Mouse (Mus musculus) liver, adult 2 months (tissue): ENCODE measurements around the gene Ldah. TPM values are rescaled to one million over a fixed set of nuclear protein-coding genes. Genes with fewer than 3 reads are reported as not detected.

Experiments used
- DNase-seq: peaks from one replicate; pipeline ENCODE4 v3.0.0-alpha.2; 2011; ENCODE audit warnings: low read depth, low spot score; ENCODE audit errors: extremely low read depth
- H3K27ac ChIP-seq: fragments of 200-500 bp; replicated peaks from 2 replicates; pipeline ENCODE4 v1.5.1; 2012; ENCODE audit warnings: low read depth, mild to moderate bottlenecking, control low read depth, inconsistent platforms, low read length; ENCODE audit not compliant: insufficient read depth
- H3K27me3 ChIP-seq: fragments of 200-500 bp; 2 replicates; pipeline ENCODE4 v1.6.1; 2012; ENCODE audit warnings: mild to moderate bottlenecking, moderate library complexity, low read length, inconsistent platforms; ENCODE audit not compliant: control insufficient read depth, insufficient read depth
- H3K36me3 ChIP-seq: fragments of 200-500 bp; 2 replicates; pipeline ENCODE4 v1.6.1; 2012; ENCODE audit warnings: low read length, inconsistent platforms; ENCODE audit not compliant: control insufficient read depth, insufficient read depth
- H3K4me1 ChIP-seq: fragments of 200-500 bp; 2 replicates; pipeline ENCODE4 v1.6.1; 2011; ENCODE audit warnings: low read length; ENCODE audit not compliant: control insufficient read depth, insufficient read depth
- H3K4me3 ChIP-seq: fragments of 200-500 bp; 2 replicates; pipeline ENCODE4 v1.5.1; 2011; ENCODE audit warnings: low read depth, mild to moderate bottlenecking, control low read depth, low read length, moderate library complexity; ENCODE audit not compliant: insufficient read depth
- H3K79me2 ChIP-seq: fragments of 200-500 bp; 2 replicates; pipeline ENCODE4 v1.6.1; 2012; ENCODE audit warnings: inconsistent platforms, mild to moderate bottlenecking, low read length, moderate library complexity; ENCODE audit not compliant: control insufficient read depth, insufficient read depth
- H3K9ac ChIP-seq: fragments of 200-500 bp; 2 replicates; pipeline ENCODE4 v1.6.1; 2012; ENCODE audit warnings: low read depth, mild to moderate bottlenecking, control low read depth, inconsistent platforms, low read length
- CTCF ChIP-seq: fragments of 200-500 bp; IDR thresholded peaks from 2 replicates; pipeline ENCODE4 v1.5.1; 2011; ENCODE audit warnings: low read depth, low read length, control low read depth
- POLR2A ChIP-seq: fragments of 200-500 bp; IDR thresholded peaks from 2 replicates; pipeline ENCODE4 v1.6.1; 2011; ENCODE audit warnings: low read length, control low read depth; ENCODE audit not compliant: insufficient read depth; ENCODE audit errors: extremely low read depth
- WGBS: fragments of 180-500 bp; shearing (Covaris S2); methylation state at CpG from one replicate; pipeline ENCODE4 v1.1.7; 2018; 5-methylcytosine and 5-hydroxymethylcytosine counted together
- polyA plus RNA-seq: library from polyadenylated mRNA; depleted of rRNA; stranded (reverse); fragments of >200 nt; gene quantifications from 2 replicates; pipeline ENCODE4 v1.2.3, GENCODE M21; 2012
- total RNA-seq: library from RNA; depleted of rRNA; stranded (reverse); fragments of >200 nt; gene quantifications from 2 replicates; pipeline ENCODE4 v1.2.3, GENCODE M21; 2014

Gene Ldah
- total and polyA plus RNA-seq, 2 experiments: 22.5 to 30.3 TPM

GRCm38 (mm10) chr12:8289499-8289898 is 81.6 kb downstream of the Ldah start:
- H3K27ac ChIP-seq: no peak overlapping the region
- H3K9ac ChIP-seq: no peak overlapping the region
- DNase-seq: no peak
- WGBS: 97% methylated on average over 8 of the region's 8 CpGs
- TF ChIP-seq POLR2A (no peak), CTCF (no peak)
- H3K4me3 ChIP-seq: no peak overlapping the region
- H3K4me1 ChIP-seq: no peaks in the 10 kb centered on the region
- H3K27me3 ChIP-seq: no peaks in the 10 kb centered on the region
- H3K36me3 ChIP-seq: no peaks in the 10 kb centered on the region
- no peaks in the 10 kb centered on the region for H3K79me2 ChIP-seq

DNA sequence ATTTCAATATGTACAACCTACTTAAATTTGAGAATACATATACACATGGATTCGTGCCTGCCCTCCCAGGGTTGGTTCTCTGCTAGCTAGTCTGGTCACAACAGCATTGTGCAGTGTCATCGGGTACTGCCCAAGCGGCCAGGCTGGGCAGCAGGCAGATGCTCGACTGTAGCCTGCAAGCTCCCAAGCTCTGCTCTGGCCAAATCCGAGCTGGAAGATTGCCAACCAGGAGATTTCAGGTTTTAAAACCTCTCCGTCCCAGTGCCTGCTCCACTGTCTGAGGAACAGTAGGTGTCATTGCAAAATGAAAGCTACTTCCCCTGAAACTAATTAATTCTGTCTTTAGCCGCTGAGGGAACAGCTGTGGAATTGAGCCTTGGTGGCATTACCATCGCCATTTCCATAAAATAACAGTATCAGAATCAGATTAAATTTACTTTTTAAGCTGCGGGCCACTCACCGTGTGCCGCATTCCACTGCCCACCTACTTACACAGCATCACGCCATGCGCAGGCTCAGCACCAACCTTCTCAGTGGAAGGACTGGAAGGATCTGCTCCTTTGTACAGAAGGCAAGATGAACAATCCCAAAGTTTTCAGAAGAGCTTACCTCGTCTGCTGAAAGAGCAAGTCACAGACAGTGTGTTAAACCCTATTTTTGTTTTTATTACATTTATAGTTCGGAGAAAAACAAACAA is 83.4 kb downstream of the Ldah start:
- Histone ChIP-seq H3K9ac (no peak overlapping the region), H3K79me2 (no peaks in the 10 kb centered on the region), H3K27ac (no peak overlapping the region), H3K4me1 (no peaks in the 10 kb centered on the region), H3K4me3 (no peak overlapping the region), H3K36me3 (no peaks in the 10 kb centered on the region), H3K27me3 (no peaks in the 10 kb centered on the region)
- WGBS: 77% methylated on average over 15 of the region's 15 CpGs
- no peak for DNase-seq
- TF ChIP-seq CTCF: no peak

DNA sequence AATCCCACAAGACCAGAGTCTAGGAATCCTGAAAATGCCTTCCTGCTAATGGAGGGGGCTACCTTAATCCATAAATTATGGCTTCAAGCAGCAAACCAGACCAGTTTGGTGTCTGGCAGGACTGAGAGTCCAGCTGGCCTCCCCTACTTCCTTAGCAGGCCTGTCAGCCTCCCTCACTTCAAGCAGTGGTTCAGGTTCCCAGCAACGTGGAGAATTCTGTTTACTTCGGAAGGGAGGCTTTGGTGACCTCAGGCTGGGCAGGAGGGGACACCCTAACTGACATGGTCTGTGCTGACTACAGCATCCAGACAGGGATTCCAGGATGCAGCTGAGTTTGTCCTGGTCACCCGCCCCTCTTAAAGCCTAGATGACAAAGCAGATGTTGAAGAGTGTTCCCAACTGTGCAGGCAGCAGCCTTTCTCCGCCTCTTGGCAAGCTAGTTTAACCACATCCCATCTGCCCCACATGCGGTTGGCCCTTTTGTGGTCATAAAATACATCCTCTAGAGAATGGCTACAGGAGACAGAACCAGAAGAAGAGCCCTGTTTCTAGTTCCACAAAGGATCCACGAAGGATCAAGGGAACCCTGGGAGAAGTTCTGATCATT is 87.5 kb downstream of the Ldah start:
- WGBS: 65% methylated on average over 6 of the region's 6 CpGs
- H3K4me3 ChIP-seq: no peak overlapping the region
- H3K79me2 ChIP-seq: no peaks in the 10 kb centered on the region
- no peak overlapping the region for H3K9ac ChIP-seq
- H3K27ac ChIP-seq: no peak overlapping the region
- H3K36me3 ChIP-seq: no peaks in the 10 kb centered on the region
- no peak for DNase-seq
- no peak for TF ChIP-seq POLR2A
- no peak for TF ChIP-seq CTCF
- H3K4me1 ChIP-seq: peaks cover 3% of the 10 kb centered on the region
- peaks cover 17% of the 10 kb centered on the region for H3K27me3 ChIP-seq

DNA sequence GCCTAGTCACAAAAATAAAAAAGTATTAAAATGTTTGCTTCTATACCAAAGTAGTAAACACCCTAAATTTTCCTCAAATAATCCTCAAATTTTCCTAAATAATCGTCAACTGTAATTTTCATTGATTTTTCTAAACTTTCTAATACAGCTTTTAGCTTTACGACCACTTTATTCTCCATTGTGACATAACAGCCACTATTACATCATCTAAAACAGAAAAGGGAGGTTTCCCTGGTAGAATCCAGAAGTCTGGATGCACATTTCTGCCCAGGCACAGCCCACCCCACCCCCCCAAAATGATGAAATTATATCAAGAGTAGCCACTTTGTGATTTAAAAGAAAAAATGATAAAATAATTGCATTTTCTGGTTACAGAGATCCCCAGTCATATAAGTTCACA is 88.2 kb downstream of the Ldah start:
- 63% methylated on average over 2 of the region's 2 CpGs for WGBS
- peaks cover 3% of the 10 kb centered on the region for H3K4me1 ChIP-seq

DNA sequence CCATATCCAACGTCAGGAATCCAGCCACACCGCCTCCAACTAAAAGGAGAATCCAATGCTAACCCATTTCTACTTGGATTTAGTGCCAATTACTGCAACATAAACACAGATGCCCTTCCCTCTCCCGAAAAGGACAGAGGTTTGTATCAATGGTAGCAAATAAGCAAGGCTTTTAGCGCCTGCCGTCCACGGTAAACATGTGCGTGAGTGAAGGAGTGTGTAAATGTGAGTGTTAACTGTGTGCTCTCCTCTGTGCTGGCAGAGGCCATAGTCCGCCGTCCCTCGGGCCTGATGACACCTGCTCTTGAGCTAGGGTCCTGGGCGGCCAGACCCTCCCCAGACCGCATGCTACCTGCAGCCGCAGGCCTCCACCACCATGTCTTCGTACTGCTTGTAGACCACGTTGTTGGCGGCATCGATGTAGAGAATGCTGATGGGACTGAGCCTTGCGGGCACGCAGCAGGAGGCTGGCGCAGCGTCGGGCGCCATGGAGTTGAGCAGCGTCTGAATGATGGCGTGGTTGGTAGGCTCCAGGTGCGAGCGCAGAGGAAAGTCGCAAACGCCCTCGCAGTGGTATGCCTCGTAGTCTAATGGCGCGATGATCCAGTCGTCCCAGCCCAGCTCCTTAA is 89.8 kb downstream of the Ldah start:
- Histone ChIP-seq H3K4me1 (peaks cover 3% of the 10 kb centered on the region), H3K9ac (no peak overlapping the region), H3K36me3 (no peaks in the 10 kb centered on the region), H3K79me2 (no peaks in the 10 kb centered on the region), H3K27me3 (peaks cover 34% of the 10 kb centered on the region), H3K27ac (no peak overlapping the region), H3K4me3 (no peak overlapping the region)
- no peak for DNase-seq
- no peak for TF ChIP-seq POLR2A
- no peak for TF ChIP-seq CTCF
- WGBS: 8% methylated on average over 34 of the region's 34 CpGs

More for the DNA sequence above, 88.2 kb downstream of the Ldah start:
- Histone ChIP-seq H3K4me3 (no peak overlapping the region), H3K9ac (no peak overlapping the region), H3K27me3 (peaks cover 22% of the 10 kb centered on the region), H3K36me3 (no peaks in the 10 kb centered on the region), H3K79me2 (no peaks in the 10 kb centered on the region), H3K27ac (no peak overlapping the region)
- no peak for DNase-seq
- TF ChIP-seq POLR2A (no peak), CTCF (no peak)
